Mouse (Mus musculus): Measurements from ENCODE around the gene Mpp5. TPM values are rescaled to one million over a fixed set of nuclear protein-coding genes. Genes with fewer than 3 reads are reported as not detected.

Gene Mpp5
- 16.1 TPM for polyA plus RNA-seq (2015; fragmentation: Illumina TruSeq; extraction: RNeasy Lipid Tissue Mini Kit (QIAGEN cat#74804); ENCODE audit: insufficient read depth, low replicate concordance)

GRCm38 (mm10) chr12:78748557-78749377 lies at the start of gene Mpp5:
Mpp5 (plus strand) TSS chr12:78748907.

GRCm38 (mm10) chr12:78861496-78862253 lies 113.0 kb downstream of the Mpp5 start, which contains the start of the genes Atp6v1d and Eif2s1:
Atp6v1d (minus strand) TSS chr12:78861638.
Eif2s1 (plus strand) TSS chr12:78861819.

Other genes starting within 250 kb of the Mpp5 start
- gene Fam71d, start 57.4 kb upstream of the Mpp5 start, polyA plus RNA-seq (2015; fragmentation: Illumina TruSeq; extraction: RNeasy Lipid Tissue Mini Kit (QIAGEN cat#74804); ENCODE audit: insufficient read depth, low replicate concordance): 0.29 TPM
- 88.8 TPM for gene Atp6v1d, start 112.7 kb downstream of the Mpp5 start, polyA plus RNA-seq (2015; fragmentation: Illumina TruSeq; extraction: RNeasy Lipid Tissue Mini Kit (QIAGEN cat#74804); ENCODE audit: insufficient read depth, low replicate concordance)
- gene Eif2s1, start 112.9 kb downstream of the Mpp5 start, polyA plus RNA-seq (2015; fragmentation: Illumina TruSeq; extraction: RNeasy Lipid Tissue Mini Kit (QIAGEN cat#74804); ENCODE audit: insufficient read depth, low replicate concordance): 68.4 TPM
- 1.2 TPM for gene Plek2, start 158.1 kb downstream of the Mpp5 start, polyA plus RNA-seq (2015; fragmentation: Illumina TruSeq; extraction: RNeasy Lipid Tissue Mini Kit (QIAGEN cat#74804); ENCODE audit: insufficient read depth, low replicate concordance)